Mouse (Mus musculus) bone marrow macrophage, adult 2 months (primary cell): ENCODE measurements around the gene Paxbp1.

Experiments used
- CTCF ChIP-seq: IDR thresholded peaks from 2 replicates; pipeline ENCODE4 v1.5.1; 2012; ENCODE audit warnings: low read depth, mild to moderate bottlenecking, low read length, moderate library complexity
- POLR2A ChIP-seq: IDR thresholded peaks from 2 replicates; pipeline ENCODE4 v1.6.1; 2012; ENCODE audit warnings: mild to moderate bottlenecking, low read depth, low read length, borderline replicate concordance

GRCm38 (mm10) chr16:90996327-90997243 lies 47.8 kb downstream of the Paxbp1 start:
- no peak for TF ChIP-seq POLR2A
- TF ChIP-seq CTCF: no peak
